Mouse (Mus musculus): ENCODE data around the gene Dclre1b.

- no peak for TF ChIP-seq CTCF (IDR thresholded peaks at IDR 0.05; ENCODE audit: insufficient read depth, low read depth, low read length)
- TF ChIP-seq POLR2A (IDR thresholded peaks at IDR 0.05; ENCODE audit: insufficient read depth, low read depth, low read length) = no peak
These were observed 18.7 kb downstream of the Dclre1b start for GRCm38 (mm10) chr3:103790346-103791145.

All from olfactory bulb, adult 2 months (tissue).